Mouse (Mus musculus): Measurements from ENCODE around the gene Mrpl10. TPM values are rescaled to one million over a fixed set of nuclear protein-coding genes. Genes with fewer than 3 reads are reported as not detected.

Mrpl10 gene
- total and polyA plus RNA-seq, 2 experiments from 2014 or later, result 67.3 to 77.7 TPM

- no peak overlapping the region for H3K4me3 ChIP-seq (ENCODE audit: low read depth, low read length)
- H3K36me3 ChIP-seq (replicated peaks; ENCODE audit: control insufficient read depth, insufficient read depth, low read length), result peaks cover 28% of the 10 kb centered on the region
- DNase-seq (ENCODE audit: low spot score) (no peak), ATAC-seq (ENCODE audit: insufficient read depth, low read depth) (no peak)
- H3K9ac ChIP-seq (replicated peaks; ENCODE audit: low read depth, low read length), result no peak overlapping the region
- no peak overlapping the region for H3K27ac ChIP-seq (ENCODE audit: low read depth)
- H3K4me1 ChIP-seq (ENCODE audit: control insufficient read depth, insufficient read depth), result no peaks in the 10 kb centered on the region
- 60% methylated on average over 22 of the region's 22 CpGs for WGBS
- H3K27me3 ChIP-seq (ENCODE audit: control insufficient read depth, insufficient read depth, low read length), result no peaks in the 10 kb centered on the region
- H3K4me2 ChIP-seq (ENCODE audit: low read depth, low read length), result no peak overlapping the region
- TF ChIP-seq CTCF (IDR thresholded peaks at IDR 0.05; ENCODE audit: low read depth) (no peak), EP300 (IDR thresholded peaks at IDR 0.05; ENCODE audit: low read depth) (no peak)
- H3K9me3 ChIP-seq (replicated peaks; ENCODE audit: control insufficient read depth, low read length), result no peaks in the 10 kb centered on the region
These were observed 25.4 kb downstream of the Mrpl10 start for GRCm38 (mm10) chr11:97066656-97067360.

GRCm38 (mm10) chr11:97069333-97069732 is 28.0 kb downstream of the Mrpl10 start:
- H3K4me3 ChIP-seq (ENCODE audit: low read depth, low read length), result no peak overlapping the region
- H3K36me3 ChIP-seq (replicated peaks; ENCODE audit: control insufficient read depth, insufficient read depth, low read length), result peaks cover 20% of the 10 kb centered on the region
- no peak for DNase-seq (ENCODE audit: low spot score)
- H3K27ac ChIP-seq (ENCODE audit: low read depth), result no peak overlapping the region
- TF ChIP-seq CTCF (IDR thresholded peaks at IDR 0.05; ENCODE audit: low read depth) (no peak), EP300 (IDR thresholded peaks at IDR 0.05; ENCODE audit: low read depth) (no peak)
- ATAC-seq (ENCODE audit: insufficient read depth, low read depth), result no peak
- 68% methylated on average over 1 of the region's 1 CpGs for WGBS
- no peaks in the 10 kb centered on the region for H3K4me1 ChIP-seq (ENCODE audit: control insufficient read depth, insufficient read depth)
- H3K9ac ChIP-seq (replicated peaks; ENCODE audit: low read depth, low read length), result no peak overlapping the region
- H3K27me3 ChIP-seq (ENCODE audit: control insufficient read depth, insufficient read depth, low read length), result no peaks in the 10 kb centered on the region
- H3K4me2 ChIP-seq (ENCODE audit: low read depth, low read length), result no peak overlapping the region
- H3K9me3 ChIP-seq (replicated peaks; ENCODE audit: control insufficient read depth, low read length), result no peaks in the 10 kb centered on the region

GRCm38 (mm10) chr11:97069770-97070169 is 28.4 kb downstream of the Mrpl10 start:
- peaks cover 19% of the 10 kb centered on the region for H3K36me3 ChIP-seq (replicated peaks; ENCODE audit: control insufficient read depth, insufficient read depth, low read length)
- no peaks in the 10 kb centered on the region for H3K27me3 ChIP-seq (ENCODE audit: control insufficient read depth, insufficient read depth, low read length)
- TF ChIP-seq EP300 (IDR thresholded peaks at IDR 0.05; ENCODE audit: low read depth) (no peak), CTCF (IDR thresholded peaks at IDR 0.05; ENCODE audit: low read depth) (no peak)
- H3K4me3 ChIP-seq (ENCODE audit: low read depth, low read length), result no peak overlapping the region
- H3K4me1 ChIP-seq (ENCODE audit: control insufficient read depth, insufficient read depth), result no peaks in the 10 kb centered on the region
- H3K4me2 ChIP-seq (ENCODE audit: low read depth, low read length), result no peak overlapping the region
- no peaks in the 10 kb centered on the region for H3K9me3 ChIP-seq (replicated peaks; ENCODE audit: control insufficient read depth, low read length)
- 86% methylated on average over 2 of the region's 2 CpGs for WGBS
- no peak for ATAC-seq (ENCODE audit: insufficient read depth, low read depth)
- no peak overlapping the region for H3K27ac ChIP-seq (ENCODE audit: low read depth)
- H3K9ac ChIP-seq (replicated peaks; ENCODE audit: low read depth, low read length), result no peak overlapping the region
- DNase-seq (ENCODE audit: low spot score), result no peak

DNA sequence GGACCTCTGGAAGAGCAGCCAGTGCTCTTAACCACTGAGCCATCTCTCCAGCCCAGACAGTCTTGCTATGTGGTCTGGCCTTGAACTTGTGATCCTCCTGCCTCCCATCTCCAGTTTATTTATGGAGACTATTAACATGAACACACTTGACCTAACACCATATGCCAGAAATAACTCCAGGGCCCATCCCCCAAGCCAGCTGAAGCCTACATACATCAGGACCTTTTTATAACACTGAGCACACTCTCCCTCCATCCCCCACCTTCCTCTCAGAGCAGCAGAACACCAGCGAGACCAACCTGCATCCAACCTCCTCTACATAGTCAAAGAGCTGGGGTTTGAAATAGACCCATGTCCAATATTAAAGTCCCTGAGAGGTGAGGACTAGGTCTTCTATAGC is 29.8 kb downstream of the Mrpl10 start:
- no peaks in the 10 kb centered on the region for H3K4me1 ChIP-seq (ENCODE audit: control insufficient read depth, insufficient read depth)
- no peaks in the 10 kb centered on the region for H3K9me3 ChIP-seq (replicated peaks; ENCODE audit: control insufficient read depth, low read length)
- DNase-seq (ENCODE audit: low spot score) (peak; percentile 86), ATAC-seq (ENCODE audit: insufficient read depth, low read depth) (peak; percentile 93)
- no peaks in the 10 kb centered on the region for H3K27me3 ChIP-seq (ENCODE audit: control insufficient read depth, insufficient read depth, low read length)
- TF ChIP-seq EP300 (IDR thresholded peaks at IDR 0.05; ENCODE audit: low read depth) (peak; percentile 79), CTCF (IDR thresholded peaks at IDR 0.05; ENCODE audit: low read depth) (no peak)
- H3K36me3 ChIP-seq (replicated peaks; ENCODE audit: control insufficient read depth, insufficient read depth, low read length), result peaks cover 19% of the 10 kb centered on the region
- H3K4me2 ChIP-seq (ENCODE audit: low read depth, low read length), result no peak overlapping the region
- peak overlapping the region; percentile 59 for H3K27ac ChIP-seq (ENCODE audit: low read depth)
- WGBS, result 14% methylated on average over 1 of the region's 1 CpGs
- no peak overlapping the region for H3K4me3 ChIP-seq (ENCODE audit: low read depth, low read length)
- no peak overlapping the region for H3K9ac ChIP-seq (replicated peaks; ENCODE audit: low read depth, low read length)

DNA sequence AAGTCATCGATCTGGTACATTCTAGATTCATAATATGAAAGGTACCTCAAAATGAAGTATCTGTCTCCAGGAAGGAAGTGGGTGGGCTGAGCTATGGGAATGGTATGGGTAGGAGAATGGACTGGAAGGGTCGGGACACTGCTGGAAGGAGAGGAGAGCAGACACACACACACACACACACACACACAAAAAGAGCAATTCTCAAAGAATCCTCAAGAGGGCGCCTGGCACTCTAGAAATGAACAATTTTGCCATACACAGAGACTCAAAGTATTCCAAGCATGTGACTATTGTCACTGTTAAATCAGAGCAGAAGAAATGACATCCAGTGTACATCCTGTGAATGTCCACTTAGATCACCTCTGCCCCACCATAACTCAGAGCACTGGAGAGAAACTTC is 31.2 kb downstream of the Mrpl10 start:
- TF ChIP-seq EP300 (IDR thresholded peaks at IDR 0.05; ENCODE audit: low read depth), result no peak
- TF ChIP-seq CTCF (IDR thresholded peaks at IDR 0.05; ENCODE audit: low read depth), result peak; percentile 86
- whole genome bisulfite sequencing, result 31% methylated on average over 3 of the region's 3 CpGs
- no peak overlapping the region for H3K4me3 ChIP-seq (ENCODE audit: low read depth, low read length)
- no peaks in the 10 kb centered on the region for H3K4me1 ChIP-seq (ENCODE audit: control insufficient read depth, insufficient read depth)
- ATAC-seq (ENCODE audit: insufficient read depth, low read depth) (no peak; the same call in 1 of the 2 replicates), DNase-seq (ENCODE audit: low spot score) (peak; percentile 51)
- no peaks in the 10 kb centered on the region for H3K9me3 ChIP-seq (replicated peaks; ENCODE audit: control insufficient read depth, low read length)
- H3K27ac ChIP-seq (ENCODE audit: low read depth), result no peak overlapping the region
- H3K36me3 ChIP-seq (replicated peaks; ENCODE audit: control insufficient read depth, insufficient read depth, low read length), result peaks cover 13% of the 10 kb centered on the region
- no peaks in the 10 kb centered on the region for H3K27me3 ChIP-seq (ENCODE audit: control insufficient read depth, insufficient read depth, low read length)
- no peak overlapping the region for H3K4me2 ChIP-seq (ENCODE audit: low read depth, low read length)
- no peak overlapping the region for H3K9ac ChIP-seq (replicated peaks; ENCODE audit: low read depth, low read length)

DNA sequence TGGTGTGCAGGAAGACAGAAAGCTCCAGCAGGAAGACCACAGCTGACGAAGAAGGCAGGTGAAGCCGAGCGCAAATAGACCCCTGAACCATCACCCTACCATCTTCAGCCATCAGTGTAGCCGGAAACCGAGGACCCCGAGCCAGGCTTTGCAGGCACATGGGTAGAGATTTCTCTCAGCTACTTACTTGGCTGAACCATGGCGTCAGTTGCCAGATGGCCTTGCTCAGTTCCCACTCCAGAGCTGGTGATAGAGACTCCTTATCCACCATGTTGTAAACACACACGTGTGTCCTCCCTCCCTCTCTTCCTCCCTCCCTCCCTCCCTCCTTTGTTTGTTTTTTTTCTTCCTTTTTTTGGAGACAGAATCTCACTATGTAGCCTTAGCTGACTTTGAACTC is 32.9 kb downstream of the Mrpl10 start:
- H3K9ac ChIP-seq (replicated peaks; ENCODE audit: low read depth, low read length), result no peak overlapping the region
- H3K4me1 ChIP-seq (ENCODE audit: control insufficient read depth, insufficient read depth), result no peaks in the 10 kb centered on the region
- H3K4me2 ChIP-seq (ENCODE audit: low read depth, low read length), result no peak overlapping the region
- H3K27ac ChIP-seq (ENCODE audit: low read depth), result no peak overlapping the region
- ATAC-seq (ENCODE audit: insufficient read depth, low read depth) (no peak), DNase-seq (ENCODE audit: low spot score) (no peak)
- no peak overlapping the region for H3K4me3 ChIP-seq (ENCODE audit: low read depth, low read length)
- H3K9me3 ChIP-seq (replicated peaks; ENCODE audit: control insufficient read depth, low read length), result no peaks in the 10 kb centered on the region
- WGBS, result 50% methylated on average over 8 of the region's 8 CpGs
- H3K27me3 ChIP-seq (ENCODE audit: control insufficient read depth, insufficient read depth, low read length), result no peaks in the 10 kb centered on the region
- TF ChIP-seq CTCF (IDR thresholded peaks at IDR 0.05; ENCODE audit: low read depth) (no peak), EP300 (IDR thresholded peaks at IDR 0.05; ENCODE audit: low read depth) (no peak)
- H3K36me3 ChIP-seq (replicated peaks; ENCODE audit: control insufficient read depth, insufficient read depth, low read length), result no peaks in the 10 kb centered on the region
